Mouse (Mus musculus) CD8-positive naive resting alpha-beta T cell, adult 2 months (primary cell): ENCODE measurements around the gene 0610009B22Rik.

ENCODE experiments used
- DNase-seq, 2 experiments: peaks; one replicate each; pipeline ENCODE4 v3.0.0; 2022; ENCODE audit warnings: low read depth in 2 of 2, low spot score in 2 of 2

0610009B22Rik gene

GRCm38 (mm10) chr11:51637971-51638414, 50.7 kb downstream of the 0610009B22Rik start:
- peak; percentile 51 to 56 for DNase-seq

- DNase-seq: peak; percentile 64 to 73
Observed at GRCm38 (mm10) chr11:51636323-51636684, 52.4 kb downstream of the 0610009B22Rik start.

- DNase-seq: peak; percentile 86
Observed at GRCm38 (mm10) chr11:51635525-51636322, 53.0 kb downstream of the 0610009B22Rik start, which contains the start of gene Rmnd5b. TSS of gene Rmnd5b (minus strand) at chr11:51635896.
